Mouse (Mus musculus): ENCODE results near the gene Rfx3. TPM values are rescaled to one million over a fixed set of nuclear protein-coding genes. Genes with fewer than 3 reads are reported as not detected.

Gene Rfx3
- polyA plus RNA-seq (2012; rRNA removed) = 0.62 and 0.81 TPM in 2 replicates

DNA sequence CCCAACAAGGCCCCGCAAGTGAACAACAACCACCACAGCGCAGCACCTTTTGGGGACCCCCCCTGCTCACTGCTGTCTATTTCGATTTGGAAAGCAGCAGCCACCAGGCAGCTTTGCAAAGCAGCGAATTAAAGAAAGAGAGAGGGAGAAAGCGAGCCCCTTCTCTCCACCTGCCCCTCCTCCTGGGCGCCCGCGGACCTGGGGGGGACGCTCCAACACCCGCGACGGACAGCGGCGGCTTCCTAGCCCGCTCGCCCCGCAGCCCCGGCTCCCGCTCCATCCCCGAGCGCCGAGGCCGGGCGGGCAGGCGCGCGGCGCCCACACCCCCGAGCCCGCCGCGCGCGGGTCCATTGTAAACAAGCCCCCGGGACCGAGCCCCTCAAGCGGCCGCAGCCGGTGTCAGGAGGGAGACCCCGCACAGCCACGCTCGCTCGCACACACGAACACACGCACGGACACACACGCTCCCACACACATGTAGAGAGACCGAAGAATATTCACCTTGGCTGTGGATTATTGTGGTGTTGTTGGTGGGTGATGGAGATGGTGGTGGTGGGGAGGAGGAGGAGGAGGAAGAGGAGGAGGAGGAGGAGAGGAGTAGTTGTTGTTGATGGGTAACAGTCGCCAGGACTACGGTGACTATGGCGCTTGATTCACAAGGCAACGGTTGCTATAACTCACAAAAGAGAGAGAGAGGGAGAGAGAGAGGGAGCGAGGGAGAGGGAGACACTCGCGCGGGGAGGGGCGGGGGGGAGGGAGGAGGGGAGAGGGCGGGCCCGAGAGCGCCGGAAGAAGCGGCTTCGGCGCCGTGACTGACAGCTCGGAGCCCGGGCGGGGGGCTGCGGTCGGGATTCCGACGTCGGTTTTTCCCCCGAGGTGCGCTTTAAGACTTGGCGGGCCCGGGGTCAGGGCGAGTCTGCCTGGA, at the start of gene Rfx3:
Gene Rfx3 (minus strand): TSS at position 696 of the 925 bp plus-strand sequence.

Data from liver, embryonic 18 days (tissue).